Mouse (Mus musculus): ENCODE measurements around the gene Dok5.

DNA sequence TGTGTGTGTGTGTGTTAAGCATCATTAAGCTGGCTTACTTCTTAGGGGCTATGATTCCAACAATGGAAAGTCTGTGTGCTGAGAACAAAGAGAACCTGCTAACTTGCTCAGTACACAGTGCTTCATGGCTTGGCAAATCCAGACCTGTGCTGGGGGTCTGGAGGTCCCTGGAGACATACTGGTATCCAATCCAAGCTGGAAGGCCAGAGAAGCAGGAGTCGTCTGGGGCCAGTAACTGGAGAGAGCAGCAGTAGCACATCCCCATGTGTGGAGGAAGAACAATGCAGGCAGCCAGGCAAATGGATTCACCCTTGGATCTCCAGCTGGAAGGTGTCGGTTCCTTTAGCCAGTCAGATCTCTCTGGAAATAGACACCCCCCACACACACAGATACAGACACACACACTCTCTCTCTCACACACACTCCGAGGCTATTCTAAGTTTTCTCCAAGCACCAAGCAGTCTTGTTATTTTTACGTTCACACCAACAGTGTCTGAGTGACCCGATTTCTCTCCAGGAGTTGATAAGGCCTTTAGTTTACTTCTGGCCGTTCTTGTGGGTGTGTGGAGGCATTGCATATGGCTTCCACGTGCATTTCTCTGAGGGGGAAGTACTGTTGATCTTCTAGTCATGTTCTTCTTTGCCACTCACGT, 8.2 kb downstream of the Dok5 start:
- TF ChIP-seq CTCF (IDR thresholded peaks at IDR 0.05; ENCODE audit: low read depth, low read length) (no peak), POLR2A (IDR thresholded peaks at IDR 0.05; ENCODE audit: borderline replicate concordance, low read depth, low read length) (no peak)
